Mouse (Mus musculus) heart, embryonic 16.5 days (tissue): Measurements from ENCODE around the gene Ccm2. TPM values are rescaled to one million over a fixed set of nuclear protein-coding genes. Genes with fewer than 3 reads are reported as not detected.

Experiments used
- ATAC-seq: fragments of 200-750 bp; cut with Nextera tagmentation; replicated peaks from 2 replicates; pipeline ENCODE4 v1.8.0; 2017; ENCODE audit warnings: moderate number of reproducible peaks; ENCODE audit not compliant: insufficient read depth, low FRiP score; ENCODE audit errors: extremely low read depth
- H3K27ac ChIP-seq: fragments of 300-500 bp; sonication (generic); 2 replicates; pipeline ENCODE4 v1.5.1; 2014; ENCODE audit warnings: mild to moderate bottlenecking, low read length, control low read depth, moderate library complexity
- H3K27me3 ChIP-seq: fragments of 300-500 bp; sonication (generic); 2 replicates; pipeline ENCODE4 v1.6.1; 2014; ENCODE audit warnings: low read length, mixed read lengths; ENCODE audit not compliant: control insufficient read depth, insufficient read depth
- H3K36me3 ChIP-seq: fragments of 300-500 bp; sonication (generic); 2 replicates; pipeline ENCODE4 v1.6.1; 2014; ENCODE audit not compliant: control insufficient read depth, insufficient read depth
- H3K4me1 ChIP-seq: fragments of 300-500 bp; sonication (generic); 2 replicates; pipeline ENCODE4 v1.6.1; 2014; ENCODE audit warnings: low read length, mixed read lengths; ENCODE audit not compliant: control insufficient read depth, insufficient read depth
- H3K4me2 ChIP-seq: fragments of 300-500 bp; sonication (generic); 2 replicates; pipeline ENCODE4 v1.6.1; 2014; ENCODE audit warnings: low read depth, mild to moderate bottlenecking, control low read depth, low read length
- H3K4me3 ChIP-seq: fragments of 300-500 bp; sonication (generic); 2 replicates; pipeline ENCODE4 v1.5.1; 2014; ENCODE audit warnings: mild to moderate bottlenecking, control low read depth, low read length
- H3K9ac ChIP-seq: fragments of 300-500 bp; sonication (generic); 2 replicates; pipeline ENCODE4 v1.6.1; 2014; ENCODE audit warnings: low read length, control low read depth
- H3K9me3 ChIP-seq: fragments of 300-500 bp; sonication (generic); replicated peaks from 2 replicates; pipeline ENCODE4 v1.6.1; 2016; ENCODE audit warnings: low read length; ENCODE audit not compliant: control insufficient read depth
- WGBS: fragments of 180-500 bp; shearing (Covaris S2); extraction: QIAGEN DNeasy Blood & Tissue Kit; methylation state at CpG from one replicate; pipeline ENCODE4 v1.1.7; 2014; 5-methylcytosine and 5-hydroxymethylcytosine counted together
- polyA plus RNA-seq: library from polyadenylated mRNA; unstranded; fragments of >200 nt; fragmentation: Nextera tagmentation; extraction: Ambion mirVana; gene quantifications from 2 replicates; pipeline ENCODE4 v1.2.1, GENCODE M21; 2015

Gene Ccm2
- 58.7 TPM in 2 replicates for polyA plus RNA-seq

DNA sequence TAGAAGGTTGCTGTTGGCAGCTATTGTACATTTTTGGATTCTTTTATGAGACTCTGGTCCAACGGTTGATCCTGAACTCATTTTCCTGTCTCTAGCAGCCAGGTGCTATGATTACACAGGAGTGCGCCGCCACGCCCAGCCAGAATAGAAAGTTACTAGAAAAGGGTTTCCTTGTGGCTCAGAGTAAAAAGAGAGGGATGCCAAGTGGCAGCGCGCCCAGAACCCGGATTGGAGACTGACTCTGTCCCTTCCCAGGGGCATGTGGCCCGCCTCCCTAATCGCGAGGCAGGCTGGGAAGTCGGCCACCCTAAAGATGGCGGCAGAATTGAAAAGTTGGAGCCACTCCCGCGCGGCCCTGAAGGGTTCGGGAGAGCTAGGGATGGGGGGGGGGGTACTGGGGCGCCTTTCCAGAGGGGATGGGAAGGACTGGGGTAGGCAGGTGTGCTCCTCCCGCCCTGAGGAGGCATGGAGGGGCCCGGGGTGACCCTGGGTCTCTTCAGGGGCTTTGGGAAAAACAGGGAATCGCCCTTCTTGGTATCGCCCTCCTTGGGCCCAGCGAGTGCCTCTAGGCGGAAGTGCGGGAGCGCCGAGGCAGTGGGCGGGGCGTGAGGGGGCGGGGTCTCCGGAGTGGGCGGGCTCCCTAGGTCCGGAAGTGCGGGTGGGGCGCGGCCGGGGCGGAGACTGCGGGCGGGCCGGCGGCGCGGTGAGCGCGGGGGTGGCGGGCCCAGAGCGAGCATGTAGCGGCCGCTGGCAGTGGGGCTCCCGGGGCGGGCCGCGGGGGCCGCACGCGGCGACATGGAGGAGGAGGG lies at the start of gene Ccm2:
Gene Ccm2, plus strand, starts transcription at position 683 of the 809 bp plus-strand sequence.
- Histone ChIP-seq H3K27ac (peak within 1 kb of the TSS; percentile 99), H3K27me3 (no peaks in the 10 kb centered on the region), H3K4me3 (peak within 1 kb of the TSS; percentile 90), H3K9ac (peak within 1 kb of the TSS; percentile 95), H3K36me3 (no peaks in the 10 kb centered on the region), H3K4me1 (peaks cover 17% of the 10 kb centered on the region), H3K9me3 (no peaks in the 10 kb centered on the region), H3K4me2 (peak within 1 kb of the TSS; percentile 84)
- ATAC-seq, result peak; percentile 93
- under 1% methylated on average over 49 of the region's 57 CpGs for WGBS

DNA sequence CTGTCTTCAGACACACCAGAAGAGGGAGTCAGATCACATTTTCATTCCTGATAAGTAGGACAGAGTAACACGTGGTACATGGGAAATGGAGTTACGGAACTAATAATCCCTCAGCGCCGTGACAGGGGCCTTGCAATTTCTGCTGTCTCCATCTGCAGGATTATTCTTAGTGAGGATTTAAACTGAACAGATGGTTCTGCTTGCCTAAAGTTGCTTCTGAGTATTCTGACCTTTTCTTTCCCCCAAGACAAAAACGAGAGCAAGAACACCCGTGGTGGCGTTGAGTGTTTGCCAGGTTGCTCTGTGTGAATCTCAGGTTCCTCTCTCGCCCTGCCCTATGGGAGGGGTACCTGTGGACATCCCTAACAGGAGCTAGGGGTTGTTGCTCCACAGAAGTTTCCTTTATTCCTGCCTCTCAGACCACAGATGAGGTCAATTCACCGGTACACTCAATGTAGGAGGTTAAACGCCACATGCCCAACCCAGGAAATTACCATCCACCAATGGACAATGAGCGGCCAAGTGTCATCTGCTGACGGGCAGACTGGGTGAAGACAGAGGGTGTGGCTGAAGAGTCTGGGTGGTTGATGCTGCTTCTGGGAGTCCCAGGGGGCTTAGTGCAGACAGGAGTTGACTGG lies 49.3 kb upstream of the Ccm2 start:
- Histone ChIP-seq H3K4me3 (no peak overlapping the region), H3K36me3 (no peaks in the 10 kb centered on the region), H3K9me3 (no peaks in the 10 kb centered on the region; the same call in 1 of the 2 replicates), H3K9ac (no peak overlapping the region), H3K4me1 (no peaks in the 10 kb centered on the region), H3K27ac (no peak overlapping the region), H3K27me3 (no peaks in the 10 kb centered on the region), H3K4me2 (no peak overlapping the region)
- no peak for ATAC-seq
- 67% methylated on average over 12 of the region's 12 CpGs for WGBS

DNA sequence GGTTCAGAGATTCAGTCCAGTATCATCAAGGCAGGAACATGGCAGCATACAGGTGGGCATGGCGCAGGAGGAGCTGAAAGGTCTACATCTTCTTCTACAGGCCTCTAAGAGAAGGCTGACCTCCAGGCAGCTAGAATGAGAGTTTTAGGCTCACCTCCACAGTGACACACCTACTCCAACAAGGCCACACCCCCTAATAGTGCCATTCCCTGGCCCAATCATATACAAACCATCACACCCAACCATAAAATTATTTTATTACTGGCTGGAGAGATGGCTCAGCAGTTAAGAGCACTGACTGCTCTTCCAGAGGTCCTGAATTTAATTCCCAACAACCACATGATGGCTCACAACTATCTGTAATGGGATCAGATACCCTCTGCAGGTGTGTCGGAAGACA lies 44.2 kb upstream of the Ccm2 start:
- ATAC-seq, result no peak
- no peak overlapping the region for H3K4me3 ChIP-seq
- 93% methylated on average over 2 of the region's 2 CpGs for WGBS
- H3K9me3 ChIP-seq, result no peaks in the 10 kb centered on the region
- no peak overlapping the region for H3K9ac ChIP-seq
- H3K36me3 ChIP-seq, result no peaks in the 10 kb centered on the region
- no peak overlapping the region for H3K4me2 ChIP-seq
- H3K4me1 ChIP-seq, result no peaks in the 10 kb centered on the region
- no peaks in the 10 kb centered on the region for H3K27me3 ChIP-seq
- H3K27ac ChIP-seq, result no peak overlapping the region

- no peaks in the 10 kb centered on the region for H3K27me3 ChIP-seq
- no peak for ATAC-seq
- no peak overlapping the region for H3K4me3 ChIP-seq
- no peak overlapping the region for H3K9ac ChIP-seq
- no peaks in the 10 kb centered on the region for H3K9me3 ChIP-seq
- H3K4me1 ChIP-seq, result no peaks in the 10 kb centered on the region
- no peak overlapping the region for H3K4me2 ChIP-seq
- H3K36me3 ChIP-seq, result no peaks in the 10 kb centered on the region
- WGBS, result 71% methylated on average over 3 of the region's 3 CpGs
- no peak overlapping the region for H3K27ac ChIP-seq
Observed at GRCm38 (mm10) chr11:6504226-6504625, 42.5 kb upstream of the Ccm2 start.

- no peak overlapping the region for H3K9ac ChIP-seq
- H3K4me2 ChIP-seq, result no peak overlapping the region
- H3K4me1 ChIP-seq, result no peaks in the 10 kb centered on the region
- no peaks in the 10 kb centered on the region for H3K36me3 ChIP-seq
- H3K27me3 ChIP-seq, result no peaks in the 10 kb centered on the region
- 75% methylated on average over 6 of the region's 6 CpGs for WGBS
- H3K27ac ChIP-seq, result no peak overlapping the region
- no peaks in the 10 kb centered on the region for H3K9me3 ChIP-seq
- no peak for ATAC-seq
- H3K4me3 ChIP-seq, result no peak overlapping the region
Observed at GRCm38 (mm10) chr11:6504689-6505088, 42.0 kb upstream of the Ccm2 start.

GRCm38 (mm10) chr11:6506516-6506915 lies 40.2 kb upstream of the Ccm2 start:
- Histone ChIP-seq H3K9me3 (no peaks in the 10 kb centered on the region), H3K9ac (no peak overlapping the region), H3K36me3 (no peaks in the 10 kb centered on the region), H3K27ac (no peak overlapping the region), H3K4me3 (no peak overlapping the region), H3K4me1 (no peaks in the 10 kb centered on the region), H3K4me2 (no peak overlapping the region), H3K27me3 (no peaks in the 10 kb centered on the region)
- ATAC-seq, result no peak; the same call in 1 of the 2 replicates
- 74% methylated on average over 9 of the region's 9 CpGs for WGBS

- H3K27ac ChIP-seq, result no peak overlapping the region
- WGBS, result 33% methylated on average over 1 of the region's 1 CpGs
- no peaks in the 10 kb centered on the region for H3K9me3 ChIP-seq
- no peaks in the 10 kb centered on the region for H3K36me3 ChIP-seq
- H3K4me2 ChIP-seq, result no peak overlapping the region
- no peak overlapping the region for H3K4me3 ChIP-seq
- no peaks in the 10 kb centered on the region for H3K27me3 ChIP-seq
- ATAC-seq, result no peak
- no peak overlapping the region for H3K9ac ChIP-seq
- H3K4me1 ChIP-seq, result no peaks in the 10 kb centered on the region
Observed at GRCm38 (mm10) chr11:6508269-6508876, 38.3 kb upstream of the Ccm2 start.

DNA sequence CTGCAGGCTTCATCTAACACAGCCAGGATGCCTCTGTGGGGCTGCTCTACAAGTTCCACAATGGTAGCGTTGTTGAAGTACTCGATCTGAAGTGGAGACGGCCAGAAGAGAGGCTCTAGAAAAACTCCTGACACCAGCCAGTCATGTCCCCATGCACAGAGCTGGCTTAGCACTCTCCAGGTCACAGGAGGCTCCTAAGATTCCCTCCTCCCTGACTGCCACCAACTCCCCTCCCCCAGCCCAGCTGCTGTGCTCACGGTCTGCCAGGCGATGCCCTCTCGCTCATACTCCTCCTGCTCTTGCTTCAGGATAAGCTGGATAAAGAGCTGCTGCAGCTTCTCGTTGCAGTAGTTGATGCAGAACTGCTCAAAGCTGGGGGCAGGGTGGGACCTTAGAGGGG lies 31.9 kb upstream of the Ccm2 start:
- 32% methylated on average over 7 of the region's 7 CpGs for WGBS
- ATAC-seq, result no peak
- Histone ChIP-seq H3K4me3 (no peak overlapping the region), H3K4me2 (no peak overlapping the region), H3K4me1 (0 out of 2 replicates have a peak, but pooled peaks cover 3% of the 10 kb centered on the region), H3K27me3 (no peaks in the 10 kb centered on the region), H3K27ac (no peak overlapping the region), H3K9ac (no peak overlapping the region), H3K36me3 (no peaks in the 10 kb centered on the region), H3K9me3 (no peaks in the 10 kb centered on the region)
